In genomic region chr10:70514848-70515247, GRCm38 (mm10) we compare ENCODE assay signal across 18 mouse cellular contexts.
DNase-seq lines count a peak whose midpoint lies in the region; ATAC-seq and TF ChIP-seq lines count a peak whose summit lies in the region.
"Had no signal": no experiment of that assay in that cellular context is flagged by ENCODE, and none has a peak within 500 bp of the region (broad histone marks: within the 10 kb centered on the region; RNA-seq: fewer than 3 reads in every experiment).

No protein-coding gene starts in this region.

- H3K9me3 ChIP-seq in ES-E14 (ENCODE audit: control insufficient read depth, insufficient read depth, low read depth, low read length) = no peaks in the 10 kb centered on the region
- H3K9me3 ChIP-seq: hindbrain, embryonic 10.5 days; hindbrain, embryonic 13.5 days had no signal

- H3K4me1 ChIP-seq in ES-E14 (ENCODE audit: control insufficient read depth in 2 of 2, insufficient read depth in 2 of 2, low read length in 2 of 2, poor library complexity in 1 of 2) = peaks cover 0 to 4% of the 10 kb centered on the region in 2 experiments; a peak in 2 of 4 replicates

- no peak overlapping the region for H3K4me3 ChIP-seq in ES-E14 (ENCODE audit: insufficient read depth in 1 of 2, low read depth in 1 of 2, low read length in 2 of 2, poor library complexity in 1 of 2, severe bottlenecking in 1 of 2)
- H3K4me3 ChIP-seq: hindbrain, embryonic 10.5 days; hindbrain, embryonic 13.5 days had no signal

- DNase-seq in frontal cortex, postnatal 10 days (ENCODE audit: low spot score in 2 of 2) = no peak
- peak; percentile 32 to 59 for DNase-seq in left cerebral cortex, postnatal 14 days (ENCODE audit: low spot score in 2 of 2)
- no peak for DNase-seq in left cerebral cortex, postnatal 10 days (ENCODE audit: extremely low spot score in 1 of 2, low spot score in 2 of 2)
- no peak for DNase-seq in ES-E14 (ENCODE audit: low read depth, low spot score)
- peak; percentile 32 for DNase-seq in right cerebral cortex, postnatal 25 days
- DNase-seq: adrenal gland, adult 2 months; adrenal gland, postnatal 14 days; cerebellum, adult 8-10 months; cerebellum, postnatal 10 days; cerebellum, postnatal 36 days; forebrain, postnatal 0 days; gastrocnemius, postnatal 10 days had no signal

- no peaks in the 10 kb centered on the region for H3K36me3 ChIP-seq in ES-E14 (ENCODE audit: control insufficient read depth, insufficient read depth, low read length, poor library complexity, severe bottlenecking)
- H3K36me3 ChIP-seq: hindbrain, embryonic 10.5 days had no signal

- in situ Hi-C loops in ES-E14 (cut with MboI; ENCODE audit: low sequenced_read_pairs in 2 of 2, unreplicated experiment in 2 of 2) = no loop called here

- H3K9ac ChIP-seq in ES-E14 (ENCODE audit: insufficient read depth, low read depth, low read length, poor library complexity, severe bottlenecking) = no peak overlapping the region
- H3K9ac ChIP-seq: forebrain, postnatal 0 days; hindbrain, embryonic 13.5 days had no signal

- peak overlapping the region; percentile 12; the same call in 1 of the 2 replicates for H3K27ac ChIP-seq in ES-E14 (ENCODE audit: insufficient read depth, low read depth, low read length, poor library complexity, severe bottlenecking)
- H3K27ac ChIP-seq: hindbrain, embryonic 10.5 days; hindbrain, embryonic 13.5 days had no signal

- intact Hi-C loops in left cerebral cortex, postnatal 14 days (cut with DNase I) = no loop called here
- intact Hi-C loops in left cerebral cortex, postnatal 10 days (cut with DNase I) = no loop called here

- peak; percentile 79 for ATAC-seq in frontal cortex, adult (ENCODE audit: low TSS enrichment)
- no peak for ATAC-seq in erythroblast, adult 5-6 weeks (replicated peaks; ENCODE audit: low FRiP score, poor library complexity, severe bottlenecking)
- ATAC-seq: forebrain, embryonic 14.5 days; forebrain, postnatal 0 days; hindbrain, embryonic 16.5 days had no signal

TF ChIP-seq in ES-E14, 5 proteins besides CTCF, POLR2A, EP300 and RAD21:
- TF ChIP-seq ZC3H11A (IDR thresholded peaks at IDR 0.05; ENCODE audit: borderline replicate concordance, low read depth, low read length) = no peak
- no peak for TF ChIP-seq CHD2 (IDR thresholded peaks at IDR 0.05; ENCODE audit: low read depth, low read length)

Comparison
In these comparisons a context has a peak if more than half of its experiments do, and no peak if none do; other contexts are left out.
1. DNase-seq: peak in left cerebral cortex, postnatal 14 days (2 of 2) and right cerebral cortex, postnatal 25 days (single experiment); none in frontal cortex, postnatal 10 days (0 of 2), left cerebral cortex, postnatal 10 days (0 of 2) and ES-E14 (single experiment).